Mouse (Mus musculus) embryo, embryonic 11 days (tissue): Measurements from ENCODE around the gene Ube3b.

Experiments
- DNase-seq: peaks from one replicate; pipeline ENCODE4 v3.0.0-alpha.2; 2015

The Ube3b gene

GRCm38 (mm10) chr5:114374409-114375213 lies 5.8 kb upstream of the Ube3b start:
- no peak for DNase-seq

DNA sequence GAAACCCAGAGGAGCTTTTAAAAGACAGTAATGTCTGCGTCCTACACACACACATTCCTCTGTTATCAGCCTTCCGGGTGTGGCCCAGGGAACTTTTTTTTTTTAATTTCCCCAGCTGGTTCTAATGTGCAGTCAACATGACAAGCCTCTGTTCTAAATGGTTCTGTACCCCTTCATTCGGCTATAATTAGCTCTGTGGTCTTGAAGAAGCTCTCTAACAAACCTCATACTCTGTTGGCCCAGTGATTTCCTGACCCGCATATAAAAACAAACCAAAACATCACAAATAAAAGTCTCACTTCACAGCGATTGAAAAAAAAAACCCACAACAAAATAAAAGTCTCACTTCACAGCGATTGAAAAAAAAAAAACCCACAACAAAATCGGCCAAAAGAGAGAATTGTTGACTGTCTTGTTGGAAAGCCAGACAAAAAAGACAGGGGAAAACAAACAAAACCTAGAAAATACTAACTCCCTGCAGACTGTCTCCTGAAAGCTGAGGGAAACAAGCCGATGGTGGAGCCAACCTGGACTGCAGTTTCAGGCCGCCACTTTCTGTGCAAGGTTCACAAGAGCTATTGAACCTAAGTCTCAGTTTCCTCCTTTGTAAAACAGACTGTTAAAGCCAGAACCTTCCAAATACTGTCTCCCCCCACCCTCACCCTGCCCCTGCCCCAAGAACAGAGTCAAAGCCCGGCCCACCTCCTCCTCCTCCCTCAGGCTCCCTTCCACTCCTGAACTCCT lies 2.1 kb upstream of the Ube3b start:
- no peak for DNase-seq

DNA sequence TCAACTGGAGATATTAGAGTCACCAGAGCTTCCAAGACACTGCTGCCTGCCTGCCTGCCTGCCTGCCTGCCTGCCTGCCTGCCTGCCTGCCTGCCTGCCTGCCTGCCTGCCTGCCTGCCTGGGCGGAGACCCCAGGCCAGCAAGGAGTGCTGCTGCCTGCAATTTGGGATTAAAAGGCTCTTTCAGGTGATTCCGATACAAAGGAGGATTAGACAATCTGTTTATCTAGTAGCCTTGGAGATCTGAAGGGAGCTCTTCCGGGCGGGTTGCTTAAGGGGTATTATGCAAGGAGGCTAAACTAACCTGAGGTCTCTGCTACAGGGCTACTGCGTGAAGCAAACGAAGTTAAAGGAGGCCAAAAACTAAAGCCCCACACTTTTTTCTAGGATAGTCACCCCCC lies 1.5 kb upstream of the Ube3b start:
- no peak for DNase-seq

- peak; percentile 31 for DNase-seq
Observed at GRCm38 (mm10) chr5:114379763-114380162, 644 bp upstream of the Ube3b start.

DNA sequence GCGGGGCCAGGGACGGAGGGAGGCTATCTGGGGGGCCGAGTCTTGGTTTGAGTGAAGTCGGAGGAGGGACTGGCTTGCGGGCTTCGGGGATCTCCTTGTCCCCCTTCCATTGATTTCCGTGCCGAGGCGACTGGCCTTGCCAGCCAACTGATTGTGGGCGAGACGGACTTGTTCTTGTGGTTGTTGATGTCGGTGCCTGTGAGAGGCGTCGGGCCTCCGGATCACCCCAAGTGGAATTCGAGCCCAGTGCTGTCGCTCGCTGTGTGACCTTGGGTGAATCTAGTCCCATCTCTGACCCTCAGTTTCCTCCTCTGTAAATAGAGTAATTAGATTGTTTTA lies 575 bp downstream of the Ube3b start:
- no peak for DNase-seq

DNA sequence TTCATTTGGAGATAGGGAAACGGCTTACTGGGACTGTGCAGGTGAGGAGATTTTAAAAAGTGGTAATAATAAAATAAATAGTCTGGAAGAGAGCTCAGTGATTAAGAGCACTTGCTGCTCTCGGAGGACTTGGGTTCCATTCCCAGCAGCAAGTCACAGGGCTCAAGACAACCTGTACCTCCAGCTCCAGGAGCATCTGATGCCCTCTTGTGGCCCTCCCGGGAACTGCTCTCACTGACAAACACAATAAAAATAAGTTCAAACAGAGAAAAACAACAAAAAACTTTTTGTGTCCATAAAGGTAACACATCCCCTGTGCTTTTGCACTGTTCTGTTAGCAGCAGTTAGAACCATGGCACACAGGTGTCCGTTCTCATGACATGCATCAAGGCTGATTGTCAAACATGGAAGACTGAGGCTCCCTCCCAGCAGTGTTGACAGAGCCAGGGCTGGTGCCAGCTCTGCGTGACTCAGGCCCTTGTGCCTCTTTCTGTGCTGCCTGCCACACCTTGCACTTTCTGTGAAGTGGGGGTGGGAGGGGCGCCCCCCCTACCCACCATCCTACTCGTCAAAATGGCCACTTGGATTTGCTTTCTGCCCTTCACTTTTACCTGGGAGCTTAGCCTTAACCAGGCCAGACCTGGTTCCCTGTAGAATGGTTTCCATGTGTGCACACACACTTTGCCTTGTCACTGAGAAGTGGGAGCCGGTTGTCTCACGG lies 2.9 kb downstream of the Ube3b start:
- DNase-seq, result peak; percentile 35

- DNase-seq, result no peak
Observed at GRCm38 (mm10) chr5:114384448-114384847, 4.0 kb downstream of the Ube3b start.

DNA sequence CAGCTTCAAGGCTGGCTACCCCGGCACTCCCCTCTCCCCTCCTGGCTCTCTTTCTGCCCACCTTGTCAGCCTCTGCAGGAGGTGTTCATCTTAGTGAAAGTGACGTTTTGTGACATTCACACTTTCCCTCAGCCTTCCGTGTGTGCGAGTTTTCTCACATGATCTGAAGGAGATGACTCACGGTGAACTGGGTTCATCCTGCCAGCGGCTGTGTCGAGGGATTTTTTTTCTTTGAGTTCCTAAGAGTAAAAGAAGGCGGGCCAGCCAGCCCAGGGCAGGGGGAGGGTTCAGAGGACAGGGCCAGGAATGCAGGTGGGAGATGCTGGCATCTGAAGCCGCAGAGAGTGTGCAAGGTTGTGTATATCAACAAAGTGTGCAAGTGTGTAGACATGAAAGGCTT lies 12.8 kb downstream of the Ube3b start:
- no peak for DNase-seq

DNA sequence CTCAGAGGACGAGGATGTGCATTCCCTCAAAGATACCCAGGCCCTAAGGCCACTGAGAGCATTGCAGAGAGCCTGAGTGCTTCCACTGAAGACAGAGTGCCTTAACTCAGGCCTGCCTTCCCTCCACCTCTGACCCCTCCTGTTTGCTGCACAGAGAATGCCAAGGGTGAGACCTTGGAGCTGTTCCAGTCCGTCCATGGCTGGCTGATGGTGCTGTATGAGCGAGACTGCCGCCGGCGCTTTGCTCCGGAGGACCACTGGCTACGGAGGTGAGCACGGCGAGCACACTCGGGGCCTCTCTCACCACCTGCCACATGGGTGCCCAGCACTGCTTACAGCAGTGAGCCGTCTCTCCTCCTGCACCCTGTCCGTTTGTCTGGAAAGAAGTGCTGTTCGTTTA lies 26.2 kb downstream of the Ube3b start:
- DNase-seq, result no peak

- DNase-seq, result no peak
Observed at GRCm38 (mm10) chr5:114407269-114407668, 26.9 kb downstream of the Ube3b start.

DNA sequence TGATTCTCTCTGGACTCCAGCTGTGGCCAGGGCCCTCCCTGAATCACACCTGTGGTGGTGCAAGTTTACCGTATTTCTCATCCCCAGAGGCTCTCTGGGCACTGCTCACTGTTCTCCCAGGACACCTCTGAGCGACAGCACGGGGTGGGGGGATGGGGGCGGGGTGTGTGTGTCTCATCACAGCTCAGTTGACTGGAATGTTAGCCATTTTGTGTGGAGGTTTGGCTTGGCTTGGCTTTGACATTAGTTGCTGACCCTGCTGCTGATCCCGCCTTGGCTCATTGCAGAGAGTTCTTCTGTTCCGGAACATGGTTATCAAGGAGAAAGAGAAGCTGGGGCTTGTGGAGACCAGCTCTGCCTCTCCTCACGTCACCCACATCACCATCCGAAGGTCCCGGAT lies 27.4 kb downstream of the Ube3b start:
- DNase-seq, result no peak

- DNase-seq, result no peak
Observed at GRCm38 (mm10) chr5:114408846-114409245, 28.4 kb downstream of the Ube3b start.

GRCm38 (mm10) chr5:114410429-114410828 lies 30.0 kb downstream of the Ube3b start:
- no peak for DNase-seq

DNA sequence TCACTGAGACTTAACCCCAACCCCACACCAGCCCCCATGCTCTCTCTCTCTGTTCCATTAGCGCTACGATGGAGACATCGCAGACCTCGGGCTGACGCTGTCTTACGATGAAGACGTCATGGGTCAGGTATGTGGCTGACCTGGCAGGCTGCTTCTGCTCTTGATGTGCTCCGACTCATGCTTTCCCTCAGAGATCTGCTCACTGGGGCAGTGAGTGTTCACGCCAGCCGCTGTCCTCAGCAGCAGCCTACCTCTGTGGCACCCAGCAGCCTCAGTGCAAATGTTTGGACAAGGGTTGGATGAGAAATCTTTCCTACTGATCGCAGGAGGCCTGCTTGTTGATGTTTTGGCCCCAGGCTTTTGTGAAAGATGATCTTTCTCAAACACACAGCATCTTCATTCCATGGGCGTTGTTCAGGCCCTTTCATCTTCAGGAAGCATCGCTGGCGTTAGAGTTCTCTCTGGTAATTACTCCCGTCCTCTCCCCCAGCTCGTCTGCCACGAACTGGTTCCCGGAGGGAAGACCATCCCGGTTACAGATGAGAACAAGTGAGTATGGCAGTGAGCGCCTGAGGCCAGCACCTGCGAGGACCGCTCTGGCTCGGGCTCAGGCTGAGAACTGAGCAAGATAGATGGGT lies 32.1 kb downstream of the Ube3b start:
- no peak for DNase-seq

GRCm38 (mm10) chr5:114413067-114413735 lies 32.8 kb downstream of the Ube3b start:
- no peak for DNase-seq

DNA sequence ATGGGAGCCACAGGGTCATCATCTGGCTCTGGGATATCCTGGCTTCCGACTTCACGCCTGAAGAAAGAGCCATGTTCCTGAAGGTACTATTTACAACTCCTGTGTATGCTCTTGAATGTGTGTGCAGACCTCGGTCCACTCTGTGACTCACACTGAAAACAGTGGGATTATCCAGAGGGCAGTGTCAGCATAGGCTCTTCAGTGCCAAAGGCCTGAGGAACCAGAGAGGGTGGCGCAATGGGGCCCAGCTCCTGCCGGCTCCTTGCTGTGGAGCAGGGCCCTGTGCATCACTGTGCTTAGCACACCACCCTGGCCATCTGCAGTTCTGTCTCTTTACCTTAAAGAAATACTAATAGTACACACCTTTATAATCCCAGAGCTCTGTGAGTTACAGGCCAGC lies 35.2 kb downstream of the Ube3b start:
- DNase-seq, result no peak

DNA sequence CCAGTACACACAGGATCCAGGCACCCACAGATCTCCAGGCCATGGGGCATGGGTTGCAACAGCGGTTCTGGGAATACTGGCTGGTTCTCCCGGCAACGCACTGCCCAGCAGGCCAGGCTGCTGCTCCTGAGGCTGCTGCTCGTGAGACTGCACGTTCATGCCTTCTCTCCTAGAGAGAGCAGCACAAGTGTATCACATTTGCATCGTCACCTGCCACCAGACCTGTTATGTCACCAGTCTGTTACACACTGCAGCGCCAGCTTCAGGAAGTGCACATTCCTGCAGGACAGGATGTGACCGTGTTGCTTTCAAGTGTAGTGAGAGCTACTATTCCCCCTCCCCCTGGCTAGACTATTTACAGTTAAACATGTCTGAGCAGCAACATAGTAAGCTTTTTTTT lies 36.4 kb downstream of the Ube3b start:
- DNase-seq, result no peak

- peak; percentile 30 for DNase-seq
Observed at GRCm38 (mm10) chr5:114418541-114418940, 38.1 kb downstream of the Ube3b start.

GRCm38 (mm10) chr5:114421561-114422298 lies 41.3 kb downstream of the Ube3b start:
- no peak for DNase-seq

- no peak for DNase-seq
Observed at GRCm38 (mm10) chr5:114422591-114422990, 42.2 kb downstream of the Ube3b start.

- DNase-seq, result no peak
Observed at GRCm38 (mm10) chr5:114423961-114424360, 43.6 kb downstream of the Ube3b start.

DNA sequence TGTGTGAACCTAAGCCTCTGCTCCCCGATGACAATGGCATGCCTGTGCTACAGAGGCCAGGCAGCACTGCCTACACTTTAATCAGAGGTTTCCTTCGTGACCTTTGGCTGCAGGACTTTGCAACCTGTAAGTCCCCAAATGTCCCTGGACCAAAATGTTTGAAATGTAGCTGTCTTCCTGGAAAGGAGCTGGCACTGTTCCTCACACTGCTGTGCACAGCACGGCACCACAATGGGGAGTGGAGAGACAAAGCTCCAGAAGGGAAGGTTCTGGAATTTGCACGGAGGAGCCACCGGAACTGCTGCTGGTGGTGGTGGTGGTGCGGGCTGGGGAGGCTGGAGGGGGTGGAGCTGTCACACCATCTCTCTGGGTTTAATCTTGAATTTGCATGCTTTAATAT lies 46.3 kb downstream of the Ube3b start:
- DNase-seq, result no peak
